Mouse (Mus musculus): ENCODE data around the gene Fhl4. TPM values are rescaled to one million over a fixed set of nuclear protein-coding genes. Genes with fewer than 3 reads are reported as not detected.

Fhl4 gene
- polyA plus RNA-seq, 1 experiment from 2014 or later, result 0.46 TPM

DNA sequence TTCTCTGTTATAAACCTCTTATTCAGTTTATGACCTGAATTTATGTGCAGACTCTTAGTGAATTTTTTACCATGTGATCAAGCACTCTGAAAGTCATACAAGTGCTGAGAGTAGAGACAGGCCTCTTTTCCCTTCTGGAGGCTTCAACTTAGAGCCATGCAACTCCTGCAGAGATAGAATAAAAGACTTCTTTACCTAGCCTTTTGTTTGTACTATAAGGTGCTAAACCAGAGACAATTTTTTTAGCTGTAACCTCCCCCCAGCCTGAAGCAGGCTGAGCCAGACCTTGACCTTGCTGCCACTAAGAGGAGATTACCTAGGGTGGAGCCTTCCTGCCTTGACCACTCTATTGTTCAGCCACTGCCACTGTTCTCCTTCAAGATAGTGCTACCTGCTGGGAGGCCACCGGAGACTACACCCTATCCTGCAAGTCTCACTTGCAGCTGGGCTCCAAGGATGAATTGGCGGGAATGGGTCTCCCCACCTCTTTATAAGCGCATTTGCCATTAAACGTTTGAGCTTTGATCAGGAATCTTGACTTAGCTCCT, 30.6 kb downstream of the Fhl4 start:
- no peak overlapping the region for H3K4me3 ChIP-seq (ENCODE audit: low read depth, low read length)
- TF ChIP-seq CTCF (IDR thresholded peaks at IDR 0.05; ENCODE audit: low read depth) (no peak), EP300 (optimal IDR thresholded peaks at IDR 0.05) (no peak)
- no peak overlapping the region for H3K9ac ChIP-seq (ENCODE audit: low read length)
- no peak overlapping the region for H3K4me2 ChIP-seq (replicated peaks; ENCODE audit: low read depth)
- no peaks in the 10 kb centered on the region for H3K36me3 ChIP-seq (ENCODE audit: control insufficient read depth, insufficient read depth, low read length)
- peaks cover 3% of the 10 kb centered on the region; the same call in 1 of the 2 replicates for H3K9me3 ChIP-seq (ENCODE audit: control insufficient read depth, low read length)
- H3K4me1 ChIP-seq (replicated peaks; ENCODE audit: control insufficient read depth, insufficient read depth), result no peaks in the 10 kb centered on the region
- ATAC-seq (ENCODE audit: low FRiP score, low TSS enrichment) (no peak), DNase-seq (ENCODE audit: low spot score) (no peak)
- H3K27ac ChIP-seq (replicated peaks), result no peak overlapping the region
- H3K27me3 ChIP-seq (ENCODE audit: control insufficient read depth, insufficient read depth, low read length), result no peaks in the 10 kb centered on the region
- WGBS, result 54% methylated on average over 4 of the region's 4 CpGs

DNA sequence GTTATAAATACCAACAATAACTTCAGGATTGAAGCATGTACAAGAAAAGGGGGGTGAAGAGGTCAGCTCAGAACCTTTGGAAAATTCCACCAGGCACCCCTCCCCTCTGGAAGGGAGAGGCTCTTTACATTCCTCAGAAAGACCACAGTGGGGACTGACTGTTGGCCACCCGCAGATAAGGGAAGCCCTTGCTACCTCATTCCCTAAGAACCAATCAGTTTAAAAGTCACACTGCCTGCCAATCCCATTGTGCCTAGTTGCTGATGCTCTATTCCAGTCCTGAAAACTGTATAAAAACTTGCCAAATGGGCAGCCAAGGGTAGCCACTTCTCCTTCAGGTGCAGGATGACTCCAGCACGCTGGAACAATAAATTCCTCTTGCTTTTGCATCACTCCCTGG, 47.4 kb downstream of the Fhl4 start:
- ATAC-seq (ENCODE audit: low FRiP score, low TSS enrichment), result no peak
- no peaks in the 10 kb centered on the region for H3K36me3 ChIP-seq (ENCODE audit: control insufficient read depth, insufficient read depth, low read length)
- H3K9me3 ChIP-seq (ENCODE audit: control insufficient read depth, low read length), result no peaks in the 10 kb centered on the region
- TF ChIP-seq EP300 (optimal IDR thresholded peaks at IDR 0.05) (no peak), CTCF (IDR thresholded peaks at IDR 0.05; ENCODE audit: low read depth) (no peak)
- no peaks in the 10 kb centered on the region for H3K4me1 ChIP-seq (replicated peaks; ENCODE audit: control insufficient read depth, insufficient read depth)
- H3K4me2 ChIP-seq (replicated peaks; ENCODE audit: low read depth), result no peak overlapping the region
- WGBS, result 81% methylated on average over 2 of the region's 2 CpGs
- no peaks in the 10 kb centered on the region for H3K27me3 ChIP-seq (ENCODE audit: control insufficient read depth, insufficient read depth, low read length)
- DNase-seq (ENCODE audit: low spot score), result no peak
- no peak overlapping the region for H3K27ac ChIP-seq (replicated peaks)
- H3K4me3 ChIP-seq (ENCODE audit: low read depth, low read length), result no peak overlapping the region
- no peak overlapping the region for H3K9ac ChIP-seq (ENCODE audit: low read length)

DNA sequence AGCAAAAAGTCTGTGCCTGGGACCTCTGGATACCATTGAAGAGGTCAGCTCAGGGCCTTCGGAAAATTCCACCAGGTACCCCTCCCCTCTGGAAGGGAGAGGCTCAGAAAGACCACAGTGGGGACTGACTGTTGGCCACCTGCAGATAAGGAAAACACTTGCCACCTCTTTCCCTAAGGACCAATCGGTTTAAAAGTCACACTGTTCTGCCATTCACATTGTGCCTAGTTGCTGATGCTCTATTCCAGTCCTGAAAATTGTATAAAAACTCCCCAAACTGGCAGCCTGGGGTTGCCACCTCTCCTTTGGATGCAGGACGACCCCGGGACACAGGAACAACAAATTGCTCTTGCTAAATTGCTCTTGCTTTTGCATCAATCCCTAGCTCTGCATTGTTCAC, 49.8 kb downstream of the Fhl4 start:
- no peaks in the 10 kb centered on the region for H3K9me3 ChIP-seq (ENCODE audit: control insufficient read depth, low read length)
- no peak overlapping the region for H3K4me2 ChIP-seq (replicated peaks; ENCODE audit: low read depth)
- no peak for DNase-seq (ENCODE audit: low spot score)
- H3K4me3 ChIP-seq (ENCODE audit: low read depth, low read length), result no peak overlapping the region
- no peaks in the 10 kb centered on the region for H3K4me1 ChIP-seq (replicated peaks; ENCODE audit: control insufficient read depth, insufficient read depth)
- 28% methylated on average over 4 of the region's 4 CpGs for WGBS
- no peak for ATAC-seq (ENCODE audit: low FRiP score, low TSS enrichment)
- H3K36me3 ChIP-seq (ENCODE audit: control insufficient read depth, insufficient read depth, low read length), result no peaks in the 10 kb centered on the region
- H3K9ac ChIP-seq (ENCODE audit: low read length), result no peak overlapping the region
- TF ChIP-seq EP300 (optimal IDR thresholded peaks at IDR 0.05) (no peak), CTCF (IDR thresholded peaks at IDR 0.05; ENCODE audit: low read depth) (no peak)
- H3K27ac ChIP-seq (replicated peaks), result no peak overlapping the region
- no peaks in the 10 kb centered on the region for H3K27me3 ChIP-seq (ENCODE audit: control insufficient read depth, insufficient read depth, low read length)

DNA sequence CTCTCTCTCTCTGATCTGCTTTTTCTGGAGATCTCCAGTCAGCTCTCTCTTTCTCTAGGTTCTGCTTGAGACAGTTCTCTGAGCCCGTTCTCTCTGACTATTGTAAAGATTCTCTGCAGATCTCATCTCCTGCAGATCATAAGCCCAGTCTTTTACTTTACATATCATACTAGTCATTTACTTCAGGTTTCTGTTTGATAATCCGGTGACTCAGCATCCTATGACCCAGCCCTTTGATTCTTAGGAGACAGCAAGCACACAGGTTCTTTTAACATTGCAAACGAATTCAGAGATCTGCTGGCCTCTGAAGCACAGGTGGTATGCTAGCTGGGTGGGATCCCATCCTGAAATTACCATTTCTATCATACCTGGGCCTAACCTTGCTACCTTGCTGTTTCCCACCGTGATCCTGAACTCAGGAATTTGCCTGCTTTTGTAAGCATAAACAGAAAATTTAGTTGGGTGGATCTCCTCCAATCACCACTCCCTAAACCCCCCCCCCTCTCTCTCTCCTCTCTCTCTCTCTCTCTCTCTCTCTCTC, 51.6 kb downstream of the Fhl4 start:
- no peaks in the 10 kb centered on the region for H3K27me3 ChIP-seq (ENCODE audit: control insufficient read depth, insufficient read depth, low read length)
- no peak overlapping the region for H3K4me3 ChIP-seq (ENCODE audit: low read depth, low read length)
- H3K27ac ChIP-seq (replicated peaks), result no peak overlapping the region
- no peak for DNase-seq (ENCODE audit: low spot score)
- H3K36me3 ChIP-seq (ENCODE audit: control insufficient read depth, insufficient read depth, low read length), result no peaks in the 10 kb centered on the region
- 48% methylated on average over 4 of the region's 4 CpGs for WGBS
- no peak for ATAC-seq (ENCODE audit: low FRiP score, low TSS enrichment)
- no peak overlapping the region for H3K9ac ChIP-seq (ENCODE audit: low read length)
- no peaks in the 10 kb centered on the region for H3K4me1 ChIP-seq (replicated peaks; ENCODE audit: control insufficient read depth, insufficient read depth)
- H3K9me3 ChIP-seq (ENCODE audit: control insufficient read depth, low read length), result no peaks in the 10 kb centered on the region
- no peak overlapping the region for H3K4me2 ChIP-seq (replicated peaks; ENCODE audit: low read depth)
- TF ChIP-seq EP300 (optimal IDR thresholded peaks at IDR 0.05), result no peak
- no peak for TF ChIP-seq CTCF (IDR thresholded peaks at IDR 0.05; ENCODE audit: low read depth)

DNA sequence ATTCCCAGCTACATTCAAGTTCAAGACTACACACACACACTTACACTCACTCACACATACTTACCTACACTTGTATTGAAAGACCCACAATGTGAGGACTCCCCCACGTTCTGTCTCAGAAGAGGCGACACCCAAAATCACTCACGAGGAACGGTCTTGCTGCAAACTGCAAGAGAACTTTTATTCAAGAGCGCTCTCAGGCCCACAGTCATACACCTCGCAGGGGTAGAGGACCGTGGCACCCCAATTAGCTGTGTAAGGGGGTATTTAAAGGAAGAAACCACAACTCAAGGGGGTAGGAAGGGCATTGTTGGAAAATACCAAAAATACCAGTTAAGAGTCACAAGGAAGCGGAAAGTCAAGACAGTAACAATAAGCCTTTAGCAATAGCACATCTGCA, 54.3 kb downstream of the Fhl4 start:
- Histone ChIP-seq H3K27me3 (ENCODE audit: control insufficient read depth, insufficient read depth, low read length) (no peaks in the 10 kb centered on the region), H3K9ac (ENCODE audit: low read length) (no peak overlapping the region), H3K4me1 (replicated peaks; ENCODE audit: control insufficient read depth, insufficient read depth) (no peaks in the 10 kb centered on the region), H3K27ac (replicated peaks) (no peak overlapping the region), H3K36me3 (ENCODE audit: control insufficient read depth, insufficient read depth, low read length) (no peaks in the 10 kb centered on the region), H3K4me2 (replicated peaks; ENCODE audit: low read depth) (no peak overlapping the region), H3K9me3 (ENCODE audit: control insufficient read depth, low read length) (no peaks in the 10 kb centered on the region), H3K4me3 (ENCODE audit: low read depth, low read length) (no peak overlapping the region)
- ATAC-seq (ENCODE audit: low FRiP score, low TSS enrichment) (no peak), DNase-seq (ENCODE audit: low spot score) (no peak)
- WGBS, result 95% methylated on average over 8 of the region's 8 CpGs
- TF ChIP-seq CTCF (IDR thresholded peaks at IDR 0.05; ENCODE audit: low read depth) (no peak), EP300 (optimal IDR thresholded peaks at IDR 0.05) (no peak)

DNA sequence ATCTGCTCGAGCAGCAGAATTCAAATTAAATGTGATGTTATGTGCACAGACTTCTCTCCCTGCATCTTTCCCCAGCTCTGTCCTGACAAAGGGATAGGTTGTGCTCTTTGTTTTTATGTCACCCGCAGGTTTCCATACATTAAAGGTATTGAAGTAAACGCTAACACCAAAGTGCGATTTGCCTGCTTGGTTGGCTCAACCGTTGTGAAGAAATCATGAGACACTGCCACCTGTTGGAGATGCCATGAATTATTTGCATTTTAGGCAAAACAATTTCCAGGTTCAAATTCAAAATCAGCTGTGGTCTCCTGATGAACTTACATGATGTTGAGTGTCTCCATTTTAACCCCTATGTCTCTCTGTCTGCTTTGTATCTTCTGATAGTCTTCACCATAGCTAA, 55.7 kb downstream of the Fhl4 start:
- H3K27ac ChIP-seq (replicated peaks), result no peak overlapping the region
- H3K4me3 ChIP-seq (ENCODE audit: low read depth, low read length), result no peak overlapping the region
- 30% methylated on average over 5 of the region's 5 CpGs for WGBS
- TF ChIP-seq CTCF (IDR thresholded peaks at IDR 0.05; ENCODE audit: low read depth), result peak; percentile 78
- no peak for TF ChIP-seq EP300 (optimal IDR thresholded peaks at IDR 0.05)
- no peaks in the 10 kb centered on the region for H3K9me3 ChIP-seq (ENCODE audit: control insufficient read depth, low read length)
- ATAC-seq (ENCODE audit: low FRiP score, low TSS enrichment) (no peak), DNase-seq (ENCODE audit: low spot score) (no peak)
- H3K36me3 ChIP-seq (ENCODE audit: control insufficient read depth, insufficient read depth, low read length), result no peaks in the 10 kb centered on the region
- H3K4me1 ChIP-seq (replicated peaks; ENCODE audit: control insufficient read depth, insufficient read depth), result no peaks in the 10 kb centered on the region
- no peak overlapping the region for H3K4me2 ChIP-seq (replicated peaks; ENCODE audit: low read depth)
- no peak overlapping the region for H3K9ac ChIP-seq (ENCODE audit: low read length)
- no peaks in the 10 kb centered on the region for H3K27me3 ChIP-seq (ENCODE audit: control insufficient read depth, insufficient read depth, low read length)

Other genes with a start within 250 kb of the Fhl4 start
- gene Ric8b, start 184.9 kb downstream of the Fhl4 start, polyA plus RNA-seq (2015; fragmentation: Nextera tagmentation; extraction: Ambion mirVana), result 7.3 and 7.4 TPM in 2 replicates
- 26.2 and 29.1 TPM in 2 replicates for gene Tmem263, start 132 bp upstream of the Fhl4 start, polyA plus RNA-seq (2015; fragmentation: Nextera tagmentation; extraction: Ambion mirVana)
- 5.4 and 7.2 TPM in 2 replicates for gene Mterf2, start 25.5 kb upstream of the Fhl4 start, polyA plus RNA-seq (2015; fragmentation: Nextera tagmentation; extraction: Ambion mirVana)
- gene Cry1, start 82.6 kb upstream of the Fhl4 start, polyA plus RNA-seq (2015; fragmentation: Nextera tagmentation; extraction: Ambion mirVana), result 16.5 and 16.7 TPM in 2 replicates